Mouse (Mus musculus) adrenal gland, adult (tissue): ENCODE data around the gene Ehmt2.
A peak's percentile ranks its signal among the peaks of the same experiment; 100 is the strongest.
"Not testable (repeated sequence)": the region's sequence is repeated elsewhere in the genome, so short reads cannot be mapped to it uniquely, and the experiment has no call there.

Experiments
- DNase-seq, 2 experiments: peaks; one replicate each; pipeline ENCODE4 v3.0.0; 2022 to 2023; ENCODE audit warnings: low spot score in 1 of 2; ENCODE audit not compliant: inconsistent age in 2 of 2

The Ehmt2 gene

GRCm38 (mm10) chr17:34917188-34917587, 18.9 kb downstream of the Ehmt2 start:
- DNase-seq = no peak

GRCm38 (mm10) chr17:34922939-34923338, 24.7 kb downstream of the Ehmt2 start:
- DNase-seq = no peak

GRCm38 (mm10) chr17:34924258-34924657, 26.0 kb downstream of the Ehmt2 start:
- no peak for DNase-seq

- DNase-seq = peak; percentile 60 to 87
These were observed 29.2 kb downstream of the Ehmt2 start for GRCm38 (mm10) chr17:34927306-34928019.

- DNase-seq = no peak
These were observed 30.6 kb downstream of the Ehmt2 start for GRCm38 (mm10) chr17:34928841-34929240.

- DNase-seq = peak; percentile 99
These were observed 32.9 kb downstream of the Ehmt2 start, which contains the start of gene Neu1 for GRCm38 (mm10) chr17:34931061-34931734. TSS of gene Neu1 (plus strand) at chr17:34931253.

GRCm38 (mm10) chr17:34931735-34932098, 33.4 kb downstream of the Ehmt2 start:
- DNase-seq = no peak

- DNase-seq = no peak
These were observed 34.0 kb downstream of the Ehmt2 start for GRCm38 (mm10) chr17:34932287-34932686.

- no peak for DNase-seq
These were observed 35.8 kb downstream of the Ehmt2 start for GRCm38 (mm10) chr17:34934031-34934430.

- DNase-seq = peak in 1 of 2 experiments; percentile 52
These were observed 36.6 kb downstream of the Ehmt2 start for GRCm38 (mm10) chr17:34934830-34935229.

- no peak for DNase-seq
These were observed 39.8 kb downstream of the Ehmt2 start for GRCm38 (mm10) chr17:34937960-34938505.

- DNase-seq = peak in 1 of 2 experiments; percentile 70
These were observed 43.2 kb downstream of the Ehmt2 start for GRCm38 (mm10) chr17:34941344-34942041.

- DNase-seq = no peak
These were observed 45.0 kb downstream of the Ehmt2 start for GRCm38 (mm10) chr17:34943128-34943815.

GRCm38 (mm10) chr17:34944362-34944761, 46.1 kb downstream of the Ehmt2 start:
- no peak for DNase-seq

- no peak for DNase-seq
These were observed 48.3 kb downstream of the Ehmt2 start for GRCm38 (mm10) chr17:34946486-34947140.

- peak in 1 of 2 experiments; percentile 68 for DNase-seq
These were observed 49.3 kb downstream of the Ehmt2 start for GRCm38 (mm10) chr17:34947606-34948005.

GRCm38 (mm10) chr17:34948721-34949552, 50.7 kb downstream of the Ehmt2 start:
- DNase-seq = not testable (repeated sequence)

GRCm38 (mm10) chr17:34949553-34949969, 51.3 kb downstream of the Ehmt2 start:
- no peak for DNase-seq
